Mouse (Mus musculus) intestine, embryonic 15.5 days (tissue): ENCODE measurements around the gene Them7. TPM values are rescaled to one million over a fixed set of nuclear protein-coding genes. Genes with fewer than 3 reads are reported as not detected.

Experiments used
- ATAC-seq: fragments of 200-750 bp; cut with Nextera tagmentation; 2 replicates; pipeline ENCODE4 v1.8.0; 2017; ENCODE audit warnings: moderate TSS enrichment, moderate library complexity
- H3K27ac ChIP-seq: fragments of 300-500 bp; sonication (generic); 2 replicates; pipeline ENCODE4 v1.5.1; 2015; ENCODE audit warnings: mild to moderate bottlenecking, inconsistent platforms
- H3K27me3 ChIP-seq: fragments of 300-500 bp; sonication (generic); replicated peaks from 2 replicates; pipeline ENCODE4 v1.6.1; 2015; ENCODE audit warnings: inconsistent platforms
- H3K36me3 ChIP-seq: fragments of 300-500 bp; sonication (generic); 2 replicates; pipeline ENCODE4 v1.6.1; 2015; ENCODE audit warnings: inconsistent platforms
- H3K4me1 ChIP-seq: fragments of 300-500 bp; sonication (generic); replicated peaks from 2 replicates; pipeline ENCODE4 v1.6.1; 2015; ENCODE audit warnings: inconsistent platforms
- H3K4me2 ChIP-seq: fragments of 300-500 bp; sonication (generic); replicated peaks from 2 replicates; pipeline ENCODE4 v1.6.1; 2015; ENCODE audit warnings: mild to moderate bottlenecking, inconsistent platforms
- H3K4me3 ChIP-seq: fragments of 300-500 bp; sonication (generic); replicated peaks from 2 replicates; pipeline ENCODE4 v1.5.1; 2015; ENCODE audit warnings: inconsistent platforms
- H3K9ac ChIP-seq: fragments of 300-500 bp; sonication (generic); 2 replicates; pipeline ENCODE4 v1.6.1; 2015; ENCODE audit warnings: inconsistent platforms
- H3K9me3 ChIP-seq: fragments of 300-500 bp; sonication (generic); 2 replicates; pipeline ENCODE4 v1.6.1; 2016; ENCODE audit warnings: inconsistent platforms
- WGBS: fragments of 180-500 bp; shearing (Covaris S2); methylation state at CpG from one replicate; pipeline ENCODE4 v1.1.7; 2015; 5-methylcytosine and 5-hydroxymethylcytosine counted together
- polyA plus RNA-seq: library from polyadenylated mRNA; unstranded; fragments of >200 nt; fragmentation: Nextera tagmentation; extraction: Ambion mirVana; gene quantifications from 2 replicates; pipeline ENCODE4 v1.2.1, GENCODE M21; 2015

Gene Them7
- polyA plus RNA-seq, 1 experiment from 2014 or later = 1.7 TPM

DNA sequence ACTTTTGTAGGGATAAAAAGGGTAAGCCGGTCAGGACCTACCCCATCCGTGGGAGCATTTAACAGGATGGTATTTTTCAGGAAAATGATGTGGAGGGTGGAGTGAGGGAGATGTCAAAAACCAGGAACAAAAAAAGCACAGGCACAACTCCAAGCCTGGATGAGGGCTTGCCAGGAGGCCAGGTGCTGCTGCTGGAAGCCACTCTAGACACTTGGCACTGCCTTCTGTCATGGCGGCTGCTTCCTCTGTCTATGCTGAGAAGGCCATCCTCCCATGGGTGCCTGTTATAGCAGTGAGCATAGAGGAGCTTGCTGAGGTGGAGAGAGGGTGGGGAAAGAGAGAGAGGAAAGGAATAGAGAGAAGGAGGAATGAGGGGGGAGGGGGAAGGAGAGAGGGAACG is 105.9 kb downstream of the Them7 start:
- Histone ChIP-seq H3K9ac (no peak overlapping the region), H3K4me3 (no peak overlapping the region), H3K36me3 (no peaks in the 10 kb centered on the region), H3K4me2 (no peak overlapping the region), H3K9me3 (no peaks in the 10 kb centered on the region), H3K27me3 (no peaks in the 10 kb centered on the region), H3K27ac (no peak overlapping the region), H3K4me1 (no peaks in the 10 kb centered on the region)
- WGBS = 88% methylated on average over 4 of the region's 4 CpGs
- ATAC-seq = no peak

DNA sequence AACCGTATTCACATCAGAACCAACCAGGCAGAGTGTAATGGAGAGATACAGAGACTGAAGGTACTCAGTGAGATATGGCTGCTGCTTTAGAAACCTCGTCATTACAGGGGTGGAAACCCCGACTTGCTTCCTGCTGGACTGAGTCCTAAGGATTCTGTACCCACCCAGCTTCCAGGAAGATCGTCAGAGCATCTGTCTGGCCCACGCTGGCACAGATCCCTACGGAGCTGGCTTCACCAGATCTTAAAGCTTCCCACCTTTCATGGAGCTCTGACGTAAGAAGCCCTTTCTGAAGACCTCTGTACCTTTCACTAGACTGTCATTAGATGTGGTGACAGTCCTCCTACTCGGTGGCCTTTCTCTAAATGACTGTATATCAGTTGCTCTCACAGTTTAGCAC is 109.0 kb downstream of the Them7 start:
- no peak overlapping the region for H3K4me3 ChIP-seq
- 70% methylated on average over 8 of the region's 8 CpGs for WGBS
- no peak overlapping the region for H3K4me2 ChIP-seq
- no peaks in the 10 kb centered on the region for H3K9me3 ChIP-seq
- H3K27ac ChIP-seq = no peak overlapping the region
- no peaks in the 10 kb centered on the region for H3K27me3 ChIP-seq
- H3K4me1 ChIP-seq = no peaks in the 10 kb centered on the region
- H3K36me3 ChIP-seq = no peaks in the 10 kb centered on the region
- no peak for ATAC-seq
- no peak overlapping the region for H3K9ac ChIP-seq

DNA sequence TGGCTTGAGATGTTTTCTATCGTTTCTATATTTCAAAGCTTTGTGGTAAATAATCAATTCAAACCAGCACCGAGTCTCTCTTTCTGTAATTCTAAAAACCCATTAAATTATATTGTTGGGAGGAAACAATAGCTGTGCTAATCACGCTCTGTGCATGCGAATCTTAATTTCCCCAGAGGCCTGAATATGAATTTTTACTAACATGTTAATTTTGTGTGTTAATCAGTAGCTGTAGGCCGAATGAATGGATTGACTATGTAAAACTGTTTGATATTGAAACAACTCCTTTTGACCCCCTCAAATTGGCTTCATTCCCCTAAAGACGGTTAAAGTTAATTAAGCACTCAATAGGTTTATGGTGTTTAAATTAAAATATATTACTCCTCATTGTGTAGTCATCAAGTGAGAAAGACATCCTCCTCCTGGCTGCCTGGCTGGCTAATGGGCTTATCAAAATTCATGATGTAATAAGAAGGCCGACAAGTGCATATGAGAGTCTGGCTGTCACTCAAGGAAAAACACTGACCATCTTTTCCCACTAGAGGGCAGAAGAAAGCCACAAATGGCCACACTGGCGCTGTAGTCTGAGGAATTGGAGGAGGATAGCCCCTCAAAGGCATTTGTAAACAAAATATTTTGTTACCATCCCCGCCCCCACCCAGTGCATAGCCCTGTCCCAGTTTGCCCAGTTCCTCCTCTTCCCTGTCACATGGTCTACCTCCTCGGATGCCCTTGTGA is 110.0 kb downstream of the Them7 start:
- no peak overlapping the region for H3K27ac ChIP-seq
- no peak overlapping the region for H3K4me2 ChIP-seq
- no peak overlapping the region for H3K9ac ChIP-seq
- WGBS = 49% methylated on average over 10 of the region's 10 CpGs
- no peaks in the 10 kb centered on the region for H3K4me1 ChIP-seq
- no peaks in the 10 kb centered on the region for H3K36me3 ChIP-seq
- no peaks in the 10 kb centered on the region for H3K27me3 ChIP-seq
- no peak overlapping the region for H3K4me3 ChIP-seq
- no peaks in the 10 kb centered on the region for H3K9me3 ChIP-seq
- peak; percentile 75 for ATAC-seq

DNA sequence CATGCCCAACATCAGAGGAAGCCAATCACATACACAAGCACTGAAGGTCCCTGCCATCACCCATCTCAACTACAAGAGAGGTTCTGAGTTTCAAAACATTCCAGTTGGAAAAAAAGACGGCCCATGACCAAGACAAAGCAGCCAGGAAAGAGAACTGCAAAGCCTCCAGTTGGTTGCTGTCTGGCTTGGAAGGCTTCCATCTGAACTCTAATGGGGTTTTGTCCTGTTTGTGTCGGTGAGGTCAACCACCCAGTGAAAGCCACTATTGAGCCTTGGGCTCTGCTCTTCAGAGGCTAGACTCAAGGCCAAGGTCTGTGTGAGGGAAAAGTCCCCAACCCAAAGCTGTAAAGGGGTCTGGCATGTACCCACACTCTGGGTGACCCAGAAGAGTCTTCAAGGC is 111.5 kb downstream of the Them7 start:
- no peak for ATAC-seq
- WGBS = 56% methylated on average over 2 of the region's 2 CpGs
- Histone ChIP-seq H3K9ac (no peak overlapping the region), H3K4me2 (no peak overlapping the region), H3K27ac (no peak overlapping the region), H3K4me3 (no peak overlapping the region), H3K4me1 (no peaks in the 10 kb centered on the region), H3K9me3 (no peaks in the 10 kb centered on the region), H3K27me3 (no peaks in the 10 kb centered on the region), H3K36me3 (no peaks in the 10 kb centered on the region)

DNA sequence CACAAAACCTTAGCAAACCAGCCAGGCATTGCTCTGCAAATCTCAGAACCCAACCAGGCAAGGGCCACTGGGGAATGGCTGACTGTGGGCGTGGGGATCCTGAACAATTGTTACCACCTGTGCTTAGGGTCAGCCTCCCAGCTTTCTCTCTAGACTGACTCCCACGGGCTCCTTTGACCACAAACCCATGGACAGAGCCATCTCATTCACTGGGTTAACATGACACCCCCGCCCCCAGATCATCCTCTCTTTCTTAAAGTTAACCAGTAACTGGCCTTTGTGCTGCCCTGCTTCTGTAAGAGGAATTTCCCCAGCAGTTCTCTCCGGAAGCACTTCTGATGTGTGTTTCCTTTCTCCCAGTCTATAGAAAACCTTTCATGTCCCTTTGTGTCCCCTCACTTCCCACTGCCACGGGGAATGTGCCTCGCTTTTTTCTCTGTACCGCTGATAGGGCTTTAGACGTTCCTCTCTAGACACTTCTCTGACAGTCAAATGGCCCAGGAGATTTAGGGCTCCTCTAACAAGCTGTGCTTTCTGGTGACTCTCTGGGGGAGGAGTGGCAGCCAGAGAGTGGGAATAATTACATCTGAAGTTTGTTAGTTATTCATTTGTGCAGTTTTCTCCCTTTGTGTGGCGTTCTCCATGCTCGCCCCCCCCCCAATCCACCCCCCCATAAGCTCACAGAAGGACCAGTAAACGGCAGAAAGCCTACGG is 112.4 kb downstream of the Them7 start:
- Histone ChIP-seq H3K27me3 (no peaks in the 10 kb centered on the region), H3K4me2 (no peak overlapping the region), H3K9me3 (no peaks in the 10 kb centered on the region), H3K27ac (no peak overlapping the region), H3K36me3 (no peaks in the 10 kb centered on the region), H3K9ac (no peak overlapping the region), H3K4me1 (no peaks in the 10 kb centered on the region), H3K4me3 (no peak overlapping the region)
- WGBS = 22% methylated on average over 12 of the region's 12 CpGs
- no peak for ATAC-seq

DNA sequence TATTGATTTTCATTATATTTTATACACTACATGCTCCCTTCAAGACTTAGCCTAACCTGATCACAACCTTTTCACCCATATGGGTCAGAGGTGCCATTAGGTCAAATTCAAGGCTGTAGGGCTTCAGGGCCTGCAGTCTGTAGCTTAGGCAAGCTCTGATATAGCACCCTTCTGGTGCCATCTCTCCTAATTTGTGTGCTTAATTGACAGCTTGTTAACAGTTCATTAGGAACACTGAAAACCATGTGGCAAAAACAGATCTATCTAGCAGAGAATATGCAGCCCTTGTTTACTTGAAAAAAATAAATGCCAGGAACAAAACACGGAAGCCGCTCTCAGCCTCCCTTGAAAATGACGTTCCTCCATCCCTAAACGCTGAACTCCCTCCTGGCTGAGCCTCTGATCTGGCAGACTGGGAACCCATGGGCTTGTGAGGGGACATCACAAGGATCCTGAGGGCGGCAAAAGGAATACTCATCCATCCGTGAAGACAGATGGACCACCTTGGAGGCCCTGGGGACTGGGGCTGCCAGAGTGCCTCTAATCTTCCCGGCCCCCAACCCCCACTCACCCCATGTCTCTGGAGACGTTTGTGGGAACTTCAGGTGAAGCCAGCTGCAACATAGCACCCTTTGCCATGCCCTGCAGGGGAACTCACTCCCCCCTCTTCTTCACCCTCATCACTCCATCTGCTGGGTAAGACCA is 113.2 kb downstream of the Them7 start:
- Histone ChIP-seq H3K4me1 (no peaks in the 10 kb centered on the region), H3K9ac (no peak overlapping the region)
- WGBS = 32% methylated on average over 8 of the region's 8 CpGs

DNA sequence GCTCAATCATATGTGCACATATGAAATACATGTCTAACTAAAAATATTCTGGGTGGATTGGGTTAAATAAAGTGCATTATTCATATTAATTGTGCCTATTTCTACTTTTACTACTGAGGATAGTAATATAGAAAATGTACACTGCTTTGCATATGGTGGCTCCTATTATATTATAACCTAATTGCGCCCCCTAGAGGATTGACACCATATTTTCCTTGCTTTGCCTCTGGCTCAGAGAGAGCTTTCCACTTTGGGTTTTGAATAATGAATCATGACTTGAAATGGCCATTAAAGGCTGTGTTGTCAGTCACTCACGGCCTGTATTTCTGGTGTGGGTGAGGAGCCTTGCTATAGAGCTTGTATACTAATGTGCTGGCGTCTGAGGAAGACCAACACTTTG is 115.9 kb downstream of the Them7 start:
- H3K9ac ChIP-seq = no peak overlapping the region

More for the DNA sequence above, 113.2 kb downstream of the Them7 start:
- no peaks in the 10 kb centered on the region for H3K36me3 ChIP-seq
- ATAC-seq = no peak
- H3K4me2 ChIP-seq = no peak overlapping the region
- no peaks in the 10 kb centered on the region for H3K9me3 ChIP-seq
- no peaks in the 10 kb centered on the region for H3K27me3 ChIP-seq
- no peak overlapping the region for H3K27ac ChIP-seq
- H3K4me3 ChIP-seq = no peak overlapping the region

DNA sequence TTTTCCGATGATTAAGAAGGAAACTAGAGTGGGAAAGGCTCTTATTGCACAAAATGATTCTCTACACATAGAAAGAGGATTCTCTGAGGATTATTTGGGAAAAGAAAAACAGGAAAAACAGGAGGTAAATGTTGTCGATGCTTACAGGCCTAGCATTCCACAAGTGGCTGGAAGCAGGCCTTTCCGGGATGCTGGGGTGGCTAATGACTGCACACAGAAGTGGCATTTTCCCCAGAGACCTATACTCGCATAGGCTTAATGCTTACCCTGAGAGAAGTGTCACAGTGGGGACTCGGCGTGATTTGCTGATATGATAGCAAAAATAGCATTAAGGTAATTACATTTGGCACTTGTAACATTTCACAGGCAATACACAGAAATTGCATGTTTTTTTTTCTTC is 124.8 kb downstream of the Them7 start:
- no peak overlapping the region for H3K4me3 ChIP-seq
- no peaks in the 10 kb centered on the region for H3K27me3 ChIP-seq
- H3K4me2 ChIP-seq = no peak overlapping the region
- WGBS = 82% methylated on average over 6 of the region's 6 CpGs
- ATAC-seq = no peak
- no peaks in the 10 kb centered on the region for H3K36me3 ChIP-seq
- no peaks in the 10 kb centered on the region for H3K4me1 ChIP-seq
- no peak overlapping the region for H3K27ac ChIP-seq
- H3K9ac ChIP-seq = no peak overlapping the region
- H3K9me3 ChIP-seq = no peaks in the 10 kb centered on the region

More for the DNA sequence above, 115.9 kb downstream of the Them7 start:
- no peak overlapping the region for H3K4me2 ChIP-seq
- H3K36me3 ChIP-seq = no peaks in the 10 kb centered on the region
- ATAC-seq = no peak
- no peak overlapping the region for H3K27ac ChIP-seq
- H3K4me3 ChIP-seq = no peak overlapping the region
- H3K4me1 ChIP-seq = no peaks in the 10 kb centered on the region
- H3K27me3 ChIP-seq = no peaks in the 10 kb centered on the region
- 66% methylated on average over 3 of the region's 3 CpGs for WGBS
- no peaks in the 10 kb centered on the region for H3K9me3 ChIP-seq

DNA sequence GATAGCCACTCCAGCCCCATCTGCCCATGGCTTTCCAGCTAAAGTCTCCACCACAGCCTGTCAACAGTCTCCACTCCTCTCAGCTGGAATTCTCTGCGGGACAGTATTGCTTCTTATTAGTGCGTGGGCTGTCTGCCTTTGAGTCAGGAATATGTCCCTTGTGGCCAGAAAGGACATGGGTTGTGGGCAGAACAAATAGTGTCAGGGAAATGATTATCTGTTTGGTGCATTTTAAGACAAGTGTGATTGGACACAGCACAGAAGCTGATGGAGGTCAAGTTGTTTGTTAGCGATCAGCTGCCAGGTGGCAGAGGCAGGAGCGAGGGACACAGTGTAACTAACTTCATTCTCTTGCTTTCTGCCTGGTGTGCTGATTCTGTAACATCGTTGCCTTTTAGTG is 132.7 kb downstream of the Them7 start:
- 70% methylated on average over 5 of the region's 5 CpGs for WGBS
- Histone ChIP-seq H3K4me1 (no peaks in the 10 kb centered on the region), H3K27ac (no peak overlapping the region), H3K27me3 (no peaks in the 10 kb centered on the region), H3K4me3 (no peak overlapping the region), H3K4me2 (no peak overlapping the region), H3K36me3 (no peaks in the 10 kb centered on the region), H3K9ac (no peak overlapping the region), H3K9me3 (no peaks in the 10 kb centered on the region)
- ATAC-seq = no peak

DNA sequence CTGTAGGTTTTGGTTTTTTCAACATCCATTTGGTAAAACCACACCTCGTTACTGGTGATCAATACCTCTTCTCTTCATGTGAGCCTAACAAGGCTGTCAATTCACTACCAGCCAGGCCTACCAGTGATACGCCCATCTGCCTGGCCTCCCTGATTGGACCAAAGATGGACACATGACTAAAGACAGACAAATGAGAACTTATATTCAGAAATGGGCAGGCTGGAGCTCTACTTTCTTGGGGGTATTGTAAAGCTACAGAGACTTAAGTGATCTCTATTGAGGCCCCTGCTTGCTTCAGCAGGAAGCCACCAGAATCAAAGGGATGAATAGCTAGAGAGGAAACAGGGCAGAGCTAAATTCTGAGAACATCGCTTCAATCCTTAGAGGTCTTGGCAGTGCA is 133.9 kb downstream of the Them7 start:
- 90% methylated on average over 3 of the region's 3 CpGs for WGBS
- no peaks in the 10 kb centered on the region for H3K36me3 ChIP-seq
- no peak overlapping the region for H3K27ac ChIP-seq
- H3K27me3 ChIP-seq = no peaks in the 10 kb centered on the region
- no peaks in the 10 kb centered on the region for H3K9me3 ChIP-seq
- H3K4me3 ChIP-seq = no peak overlapping the region
- no peak overlapping the region for H3K4me2 ChIP-seq
- H3K4me1 ChIP-seq = no peaks in the 10 kb centered on the region
- ATAC-seq = no peak
- H3K9ac ChIP-seq = no peak overlapping the region

DNA sequence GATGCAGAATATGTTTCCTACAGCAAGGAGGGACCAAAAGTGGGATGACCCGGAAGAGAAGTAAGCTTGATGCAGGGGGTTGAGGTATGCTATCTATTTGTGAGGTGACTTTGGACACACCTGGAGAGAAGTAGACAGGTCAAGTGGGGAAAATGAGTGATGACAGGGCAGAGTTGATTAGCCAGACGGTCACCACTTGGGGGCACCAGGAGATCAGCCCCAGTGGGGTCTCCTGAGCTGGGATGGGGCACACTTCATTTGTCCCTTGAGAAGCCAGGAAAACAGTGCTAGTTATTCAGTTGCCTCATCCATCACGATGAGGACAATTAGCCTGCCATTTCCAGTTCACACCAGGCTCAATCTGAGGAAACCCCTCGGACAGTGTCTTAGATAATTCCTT is 143.5 kb downstream of the Them7 start:
- no peaks in the 10 kb centered on the region for H3K9me3 ChIP-seq
- no peak overlapping the region for H3K27ac ChIP-seq
- WGBS = 42% methylated on average over 4 of the region's 4 CpGs

DNA sequence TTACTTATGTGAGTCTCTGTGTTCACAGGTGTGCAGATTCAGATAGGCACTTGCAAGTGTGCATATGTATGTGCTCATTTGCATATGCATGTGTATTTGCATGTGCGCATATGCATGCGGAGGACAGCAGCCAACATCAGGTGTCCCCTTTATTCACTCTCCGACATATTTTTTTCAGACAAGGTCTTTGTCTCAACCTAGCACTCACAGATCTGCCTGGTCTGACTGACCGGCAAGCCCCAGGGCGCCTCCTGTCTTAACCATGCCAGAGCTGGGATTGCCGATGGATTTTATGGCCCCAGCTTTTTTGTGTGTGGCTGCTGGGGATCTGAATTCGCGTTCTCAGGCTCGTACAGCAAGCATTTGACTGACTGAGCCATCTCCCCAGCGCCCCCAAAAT is 146.1 kb downstream of the Them7 start:
- H3K36me3 ChIP-seq = no peaks in the 10 kb centered on the region
- H3K4me1 ChIP-seq = no peaks in the 10 kb centered on the region
- no peak overlapping the region for H3K27ac ChIP-seq
- WGBS = 19% methylated on average over 10 of the region's 10 CpGs
- peak overlapping the region; percentile 3; the same call in 1 of the 2 replicates for H3K4me2 ChIP-seq
- H3K9me3 ChIP-seq = no peaks in the 10 kb centered on the region
- peaks cover 3% of the 10 kb centered on the region; the same call in 1 of the 2 replicates for H3K27me3 ChIP-seq
- no peak overlapping the region for H3K4me3 ChIP-seq
- no peak overlapping the region for H3K9ac ChIP-seq
- no peak for ATAC-seq

More for the DNA sequence above, 143.5 kb downstream of the Them7 start:
- H3K9ac ChIP-seq = no peak overlapping the region
- peaks cover 3% of the 10 kb centered on the region; the same call in 1 of the 2 replicates for H3K27me3 ChIP-seq
- H3K4me3 ChIP-seq = no peak overlapping the region
- no peaks in the 10 kb centered on the region for H3K4me1 ChIP-seq
- H3K4me2 ChIP-seq = no peak overlapping the region
- ATAC-seq = no peak
- H3K36me3 ChIP-seq = no peaks in the 10 kb centered on the region
